Mouse (Mus musculus): Measurements from ENCODE around the gene Numb.

GRCm38 (mm10) chr12:83927747-83928146, 6.0 kb upstream of the Numb start:
- no peak for TF ChIP-seq CTCF (conservative IDR thresholded peaks at IDR 0.05; ENCODE audit: low read length)
- TF ChIP-seq NANOG (IDR thresholded peaks at IDR 0.05; ENCODE audit: borderline replicate concordance, low read length), result no peak
- no peak for TF ChIP-seq POU5F1 (IDR thresholded peaks at IDR 0.05; ENCODE audit: borderline replicate concordance, low read length)

Measured in E14TG2a.4 (cell line).